Mouse (Mus musculus): ENCODE data around the gene Cachd1.
A peak's percentile ranks its signal among the peaks of the same experiment; 100 is the strongest.

Cachd1 gene

GRCm38 (mm10) chr4:101062146-101062545 lies 285.7 kb downstream of the Cachd1 start:
- DNase-seq (ENCODE audit: low spot score), result peak; percentile 4

DNA sequence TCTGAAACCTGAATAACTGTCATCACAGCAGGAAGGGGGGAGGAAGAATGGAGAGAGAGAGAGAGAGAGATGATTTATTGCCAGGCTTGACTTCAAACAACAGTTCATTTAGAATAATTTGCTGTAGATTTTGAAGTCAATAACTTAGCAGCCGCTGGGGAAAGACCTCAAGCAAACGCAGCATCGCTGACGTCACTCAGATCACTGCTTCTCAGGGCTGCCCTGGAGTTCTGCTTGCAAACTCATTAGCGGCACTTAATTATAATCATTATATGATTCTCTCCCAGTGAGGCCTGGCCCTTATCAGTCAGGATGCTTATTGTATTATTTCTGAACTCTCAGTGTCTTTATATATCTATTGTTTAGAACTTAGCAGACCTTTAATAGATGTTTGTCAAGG lies 289.9 kb downstream of the Cachd1 start:
- no peak for DNase-seq (ENCODE audit: low spot score)

DNA sequence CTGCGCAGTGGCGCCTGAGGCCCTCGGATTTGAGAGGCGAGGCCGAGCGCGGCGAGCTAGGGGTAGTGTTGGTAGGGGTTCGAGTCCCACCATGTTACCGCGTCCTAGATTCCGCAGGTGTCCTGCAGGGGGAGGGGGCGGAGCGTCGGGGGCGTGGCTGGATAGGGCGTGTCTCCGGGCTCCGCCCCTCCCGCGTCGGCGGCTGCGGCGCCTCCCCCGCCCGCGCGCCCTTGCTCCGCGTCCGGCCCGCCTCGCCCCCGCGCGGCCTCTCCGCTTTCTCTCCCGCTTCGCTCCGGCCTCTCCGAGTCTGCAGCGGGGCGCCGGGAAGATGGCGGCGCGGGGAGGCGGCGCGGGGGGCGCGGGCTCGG lies 292.3 kb downstream of the Cachd1 start, which contains the start of gene Raver2:
Raver2 (plus strand) TSS at position 198 of the 368 bp plus-strand sequence.
- peak; percentile 21 for DNase-seq (ENCODE audit: low spot score)

GRCm38 (mm10) chr4:101069154-101069971 lies 292.9 kb downstream of the Cachd1 start:
- peak; percentile 6 for DNase-seq (ENCODE audit: low spot score)

- no peak for DNase-seq (ENCODE audit: low spot score)
These were observed 295.1 kb downstream of the Cachd1 start for GRCm38 (mm10) chr4:101071570-101071969.

DNA sequence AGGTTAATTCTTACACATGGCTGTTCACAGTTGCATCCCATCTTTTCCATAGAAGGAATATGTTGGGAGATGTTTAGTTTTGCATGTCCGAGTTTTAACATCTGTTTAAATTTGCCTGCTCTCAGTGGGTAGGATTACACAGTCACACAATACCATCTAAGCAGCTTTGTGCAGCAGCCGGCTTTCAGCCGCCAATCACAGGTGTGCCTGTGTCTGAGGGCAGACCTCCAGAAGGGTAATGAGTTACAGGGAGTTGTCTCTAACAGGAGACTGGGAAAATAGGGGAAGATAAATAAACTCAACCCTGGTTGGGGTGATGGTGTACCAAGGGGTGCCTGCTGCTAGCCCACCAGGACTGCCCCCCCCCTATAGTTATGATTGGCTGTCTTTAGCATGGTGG lies 299.9 kb downstream of the Cachd1 start:
- DNase-seq (ENCODE audit: low spot score), result no peak
